Mouse (Mus musculus) macrophage (primary cell): ENCODE results near the gene Fnbp1. TPM values are rescaled to one million over a fixed set of nuclear protein-coding genes. Genes with fewer than 3 reads are reported as not detected.

ENCODE experiments used
- H3K27ac ChIP-seq: fragments of 350-480 bp; formaldehyde crosslinking; 2 replicates; pipeline ENCODE4 v1.9.0; 2021
- H3K36me3 ChIP-seq: fragments of 350-480 bp; formaldehyde crosslinking; 2 replicates; pipeline ENCODE4 v1.9.0; 2021; ENCODE audit errors: inconsistent target
- H3K4me3 ChIP-seq: fragments of 350-480 bp; formaldehyde crosslinking; 2 replicates; pipeline ENCODE4 v1.9.0; 2021; ENCODE audit errors: inconsistent target
- H3K79me2 ChIP-seq: fragments of 350-480 bp; formaldehyde crosslinking; 2 replicates; pipeline ENCODE4 v1.9.0; 2021; ENCODE audit errors: inconsistent target
- WGBS: methylation state at CpG from one replicate; pipeline ENCODE4 v1.1.7; 2026; ENCODE audit warnings: inconsistent platforms; ENCODE audit not compliant: missing documents; 5-methylcytosine and 5-hydroxymethylcytosine counted together
- polyA plus RNA-seq: library from polyadenylated mRNA; stranded (reverse); fragments of 250-400 nt; gene quantifications from 3 replicates; pipeline ENCODE4 v1.2.4, GENCODE M21; 2018; ENCODE audit warnings: inconsistent platforms

Gene Fnbp1
- polyA plus RNA-seq, 1 experiment from 2014 or later, result 118 TPM

DNA sequence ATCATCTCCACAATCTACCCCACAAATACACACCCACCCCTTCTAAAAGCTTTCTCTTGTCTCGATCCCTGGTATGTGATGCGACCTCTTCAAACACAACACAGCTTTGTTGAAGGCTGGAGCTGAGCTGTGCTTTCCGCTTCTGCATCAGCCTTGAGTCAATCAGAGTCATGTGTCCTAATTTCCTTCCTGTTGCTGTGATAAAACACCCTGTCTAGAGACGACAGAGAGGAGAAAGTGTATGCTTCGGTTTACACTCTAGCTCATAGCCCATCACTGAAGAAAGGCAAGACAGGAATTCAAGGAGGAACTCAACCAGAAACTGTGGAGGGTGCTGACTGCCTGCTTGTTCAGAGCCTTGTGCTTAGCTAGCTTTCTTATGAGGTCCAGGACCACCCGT lies 33.6 kb downstream of the Fnbp1 start:
- Histone ChIP-seq H3K79me2 (peaks cover 99% of the 10 kb centered on the region), H3K36me3 (peaks cover 12% of the 10 kb centered on the region; the same call in 1 of the 2 replicates), H3K27ac (peak overlapping the region; percentile 94), H3K4me3 (peak overlapping the region; percentile 8; the same call in 1 of the 2 replicates)
- WGBS, result 11% methylated on average over 6 of the region's 6 CpGs

DNA sequence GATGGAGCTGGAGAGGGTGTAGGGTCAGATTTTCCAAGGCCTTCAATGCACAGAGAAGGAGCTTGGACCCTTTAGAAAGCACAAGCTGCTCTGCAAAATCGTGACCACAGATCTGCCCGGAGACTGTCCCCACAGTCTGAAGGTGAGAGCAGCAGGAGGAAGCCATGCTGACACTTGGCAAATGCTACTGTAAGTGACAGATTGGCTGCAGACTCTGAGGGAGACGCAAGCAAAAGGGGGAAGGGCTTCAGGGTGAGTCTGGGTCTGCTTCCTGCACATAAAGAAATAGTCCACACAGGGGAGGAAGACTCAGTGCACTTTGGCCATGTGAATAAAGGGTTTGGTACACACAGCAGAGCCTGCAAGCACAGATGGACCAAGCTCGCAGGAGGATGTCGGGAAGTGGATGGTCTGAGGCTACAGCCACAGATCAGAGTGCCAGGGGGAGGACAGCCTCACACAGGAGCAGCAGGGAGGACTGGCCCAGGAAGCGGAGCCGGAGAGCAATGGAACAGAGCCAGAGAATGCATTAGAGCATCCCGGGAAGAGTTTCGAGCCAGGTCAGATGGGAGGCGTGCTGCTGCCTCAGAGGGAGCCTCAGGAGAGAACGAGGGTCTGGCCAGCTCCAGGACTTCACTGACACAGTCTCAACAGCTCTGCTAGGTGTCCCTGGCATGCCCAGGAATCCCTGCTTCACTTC lies 35.0 kb downstream of the Fnbp1 start:
- peaks cover 16% of the 10 kb centered on the region; the same call in 1 of the 2 replicates for H3K36me3 ChIP-seq

DNA sequence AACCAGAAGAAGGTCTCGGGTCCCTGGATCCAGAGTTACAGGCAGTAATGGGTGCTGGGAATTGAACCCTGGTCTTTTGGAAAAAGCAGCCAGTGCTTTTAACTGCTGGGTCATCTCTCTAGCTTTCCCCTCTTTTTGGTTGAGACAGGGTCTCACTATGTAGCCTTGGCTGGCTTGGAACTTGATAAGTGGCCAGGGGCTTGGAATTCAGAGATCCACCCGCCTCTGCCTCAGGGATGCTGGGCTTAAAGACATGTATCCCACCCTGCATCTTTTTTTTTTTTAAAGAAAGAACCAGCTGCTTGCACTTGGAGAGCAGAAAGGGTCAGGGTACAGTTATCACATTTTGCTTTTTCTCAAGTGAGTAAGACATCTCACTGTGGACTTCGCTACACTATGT lies 35.8 kb downstream of the Fnbp1 start:
- Histone ChIP-seq H3K27ac (no peak overlapping the region), H3K36me3 (peaks cover 24% of the 10 kb centered on the region; the same call in 1 of the 2 replicates), H3K4me3 (no peak overlapping the region), H3K79me2 (peaks cover 99% of the 10 kb centered on the region)
- WGBS, result 98% methylated on average over 3 of the region's 3 CpGs

More for the DNA sequence above, 35.0 kb downstream of the Fnbp1 start:
- peak overlapping the region; percentile 94 for H3K27ac ChIP-seq
- no peak overlapping the region for H3K4me3 ChIP-seq
- H3K79me2 ChIP-seq, result peaks cover 99% of the 10 kb centered on the region
- WGBS, result 69% methylated on average over 11 of the region's 11 CpGs

DNA sequence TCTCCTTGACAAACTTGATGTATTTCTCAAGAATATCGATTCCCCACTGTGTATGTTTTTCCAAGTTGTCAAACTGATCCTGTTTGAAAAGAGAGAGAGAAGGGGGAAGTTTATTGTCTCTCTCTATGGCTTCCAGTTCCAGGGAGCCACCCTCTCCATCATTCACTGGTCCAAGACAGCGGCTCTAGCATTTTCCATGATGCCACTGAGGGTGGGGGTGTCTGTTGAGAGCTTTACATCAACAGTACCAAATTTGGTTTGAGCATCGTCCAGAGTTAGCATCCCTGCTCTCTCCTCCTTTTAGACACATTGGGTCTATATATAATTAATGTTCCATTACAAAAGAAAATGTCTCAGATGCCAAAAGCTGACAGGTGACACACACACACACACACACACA lies 36.5 kb downstream of the Fnbp1 start:
- no peak overlapping the region for H3K27ac ChIP-seq
- WGBS, result 95% methylated on average over 3 of the region's 3 CpGs

DNA sequence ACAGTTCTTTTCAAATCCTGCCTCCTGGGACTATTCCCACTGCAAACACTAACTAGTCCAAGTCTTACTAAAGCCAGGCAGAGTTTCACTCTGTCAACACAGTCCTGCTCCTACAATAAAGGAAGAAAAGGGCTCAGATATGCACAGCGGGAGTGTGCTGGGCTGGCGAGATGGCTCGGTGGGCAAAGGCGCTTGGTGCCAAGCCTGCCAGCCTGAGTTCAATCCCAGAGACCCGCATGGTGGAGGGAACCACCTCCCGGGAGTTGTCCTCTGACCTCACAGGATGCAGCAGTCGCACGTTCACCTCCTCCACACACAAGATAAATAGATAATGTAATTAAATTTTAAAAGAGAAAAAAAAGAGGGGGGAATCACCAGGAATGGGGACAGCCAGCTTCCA lies 38.5 kb downstream of the Fnbp1 start:
- 96% methylated on average over 8 of the region's 8 CpGs for WGBS
- Histone ChIP-seq H3K4me3 (no peak overlapping the region), H3K79me2 (peaks cover 99% of the 10 kb centered on the region), H3K36me3 (peaks cover 42% of the 10 kb centered on the region; the same call in 1 of the 2 replicates), H3K27ac (no peak overlapping the region)

More for the DNA sequence above, 36.5 kb downstream of the Fnbp1 start:
- no peak overlapping the region for H3K4me3 ChIP-seq
- H3K79me2 ChIP-seq, result peaks cover 98% of the 10 kb centered on the region
- H3K36me3 ChIP-seq, result peaks cover 27% of the 10 kb centered on the region; the same call in 1 of the 2 replicates

DNA sequence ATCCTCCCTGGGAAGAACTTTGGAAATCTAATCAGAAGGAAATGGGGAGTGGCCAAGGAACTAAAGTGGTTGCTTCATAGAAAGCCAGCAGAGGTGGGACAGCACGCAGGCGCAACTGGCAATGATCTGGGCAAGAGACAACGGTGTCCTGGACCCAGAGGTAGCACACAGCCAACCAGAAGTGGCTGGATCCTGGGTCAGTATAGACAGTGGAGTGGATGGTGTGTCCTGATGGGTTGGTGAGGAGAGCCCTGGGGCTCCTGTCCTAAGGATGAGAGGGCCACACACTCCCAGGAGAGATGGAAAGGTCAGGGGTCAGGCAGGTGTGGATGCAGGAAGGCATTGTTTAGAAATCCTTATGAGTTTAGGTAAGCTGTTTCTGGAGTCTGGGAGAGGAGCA lies 40.5 kb downstream of the Fnbp1 start:
- Histone ChIP-seq H3K36me3 (peaks cover 45% of the 10 kb centered on the region), H3K27ac (no peak overlapping the region)

DNA sequence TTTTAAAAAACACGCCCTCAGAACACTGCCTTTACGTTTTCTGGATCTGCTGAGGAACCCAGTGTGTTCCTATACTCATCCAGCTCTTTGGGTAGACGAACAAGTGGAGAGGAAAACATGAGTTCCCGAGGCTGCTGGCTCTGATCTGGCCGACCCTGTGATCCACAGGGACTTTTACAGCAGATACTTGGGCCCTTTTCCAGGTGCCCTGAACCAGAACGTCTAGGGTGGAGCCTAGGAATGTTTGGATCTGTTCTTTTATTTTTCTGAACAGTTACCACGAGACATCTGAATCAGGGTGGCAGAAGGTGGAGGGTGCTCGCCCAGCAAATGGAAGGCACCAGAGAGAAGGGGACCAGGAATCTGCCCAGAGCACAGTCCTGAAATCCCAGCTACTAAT lies 42.7 kb downstream of the Fnbp1 start:
- no peak overlapping the region for H3K4me3 ChIP-seq
- H3K79me2 ChIP-seq, result peaks cover 99% of the 10 kb centered on the region
- H3K27ac ChIP-seq, result no peak overlapping the region
- peaks cover 66% of the 10 kb centered on the region for H3K36me3 ChIP-seq
- WGBS, result 94% methylated on average over 8 of the region's 8 CpGs

More for the DNA sequence above, 40.5 kb downstream of the Fnbp1 start:
- 100% methylated on average over 3 of the region's 3 CpGs for WGBS
- H3K79me2 ChIP-seq, result peaks cover 99% of the 10 kb centered on the region
- no peak overlapping the region for H3K4me3 ChIP-seq

DNA sequence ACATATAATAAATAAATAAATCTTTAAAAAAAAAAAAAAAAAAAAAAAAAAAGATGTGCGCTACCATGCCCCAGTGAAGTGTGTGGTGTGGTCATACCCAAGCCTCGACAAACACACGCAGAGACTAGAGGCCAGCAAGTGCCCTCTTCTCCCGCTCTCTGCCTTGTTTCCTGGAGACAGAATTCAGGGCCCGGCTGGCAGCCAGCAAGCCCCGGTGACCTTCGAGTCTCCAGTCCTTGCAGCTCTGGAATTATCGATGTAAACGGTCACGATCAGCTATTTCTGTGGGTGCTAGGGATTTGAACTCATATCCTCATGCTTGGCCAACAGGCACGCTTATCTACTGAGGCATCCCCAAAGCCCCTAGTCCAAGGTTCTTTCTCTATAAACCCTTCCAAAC lies 43.2 kb downstream of the Fnbp1 start:
- H3K4me3 ChIP-seq, result no peak overlapping the region
- no peak overlapping the region for H3K27ac ChIP-seq
- peaks cover 68% of the 10 kb centered on the region for H3K36me3 ChIP-seq
- H3K79me2 ChIP-seq, result peaks cover 99% of the 10 kb centered on the region
- 94% methylated on average over 4 of the region's 11 CpGs for WGBS

DNA sequence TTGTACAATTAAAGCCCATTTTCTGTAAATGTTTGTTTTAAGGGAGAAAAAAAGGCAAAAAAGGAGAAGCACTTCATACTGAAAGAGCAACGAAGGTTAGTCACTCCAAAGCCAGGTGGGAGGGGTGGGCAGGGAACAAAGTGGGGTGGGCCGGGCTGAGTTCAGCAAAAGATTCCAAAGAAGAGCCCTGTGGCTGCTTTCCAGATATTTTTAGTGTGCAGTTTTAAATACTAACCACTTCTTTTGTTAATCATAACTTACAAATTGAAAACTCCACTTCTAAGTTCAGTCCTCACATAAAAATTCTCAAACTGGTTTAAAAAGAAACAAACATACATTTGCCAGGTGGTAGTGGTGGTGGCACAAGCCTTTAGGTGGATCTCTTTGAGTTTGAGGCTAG lies 44.5 kb downstream of the Fnbp1 start:
- H3K36me3 ChIP-seq, result peaks cover 59% of the 10 kb centered on the region
- 33% methylated on average over 2 of the region's 2 CpGs for WGBS
- H3K27ac ChIP-seq, result no peak overlapping the region
- H3K79me2 ChIP-seq, result peaks cover 99% of the 10 kb centered on the region
- H3K4me3 ChIP-seq, result no peak overlapping the region

DNA sequence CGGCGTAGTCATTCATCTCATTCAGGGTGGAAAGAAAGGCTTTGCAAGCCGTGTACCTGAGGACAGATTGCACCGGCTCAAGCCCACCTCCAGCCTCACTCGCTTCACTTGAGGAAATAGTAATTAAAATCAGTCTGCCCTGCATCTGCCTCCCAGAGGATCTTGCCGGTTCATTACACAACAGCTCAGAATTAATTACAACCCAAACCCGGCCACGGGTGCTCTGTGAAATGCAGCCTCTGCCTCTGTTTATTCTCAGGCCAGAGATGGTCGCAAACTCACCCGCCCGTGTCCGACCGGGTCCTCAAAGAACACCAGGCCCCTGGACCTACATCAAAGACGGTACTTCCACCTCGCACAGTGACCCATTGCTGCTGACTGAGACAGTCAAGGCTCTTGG lies 45.7 kb downstream of the Fnbp1 start:
- Histone ChIP-seq H3K4me3 (no peak overlapping the region), H3K79me2 (peaks cover 99% of the 10 kb centered on the region), H3K27ac (no peak overlapping the region), H3K36me3 (peaks cover 48% of the 10 kb centered on the region)
- 92% methylated on average over 15 of the region's 15 CpGs for WGBS

DNA sequence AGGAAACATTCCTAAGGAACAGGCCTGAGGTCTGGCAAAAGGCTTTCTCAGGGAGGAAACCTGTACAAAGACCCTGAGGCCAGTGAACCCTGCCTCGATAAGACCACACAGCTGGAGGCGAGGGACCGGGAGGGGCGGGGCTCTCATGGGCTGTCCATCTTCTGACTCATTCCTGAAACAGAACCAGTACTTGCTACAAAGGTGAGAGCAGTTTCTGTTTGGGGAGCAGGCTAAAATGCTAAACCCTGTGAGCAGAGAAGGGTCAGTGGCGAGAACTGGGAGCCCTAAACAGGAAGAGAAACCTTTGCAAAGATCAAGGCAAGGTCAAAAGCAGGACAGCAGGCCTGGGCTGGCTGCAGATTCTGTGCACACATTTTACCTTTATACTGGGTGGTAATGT lies 47.2 kb downstream of the Fnbp1 start:
- H3K79me2 ChIP-seq, result peaks cover 100% of the 10 kb centered on the region
- peaks cover 45% of the 10 kb centered on the region for H3K36me3 ChIP-seq
- H3K4me3 ChIP-seq, result no peak overlapping the region
- no peak overlapping the region for H3K27ac ChIP-seq
- WGBS, result 68% methylated on average over 5 of the region's 5 CpGs

DNA sequence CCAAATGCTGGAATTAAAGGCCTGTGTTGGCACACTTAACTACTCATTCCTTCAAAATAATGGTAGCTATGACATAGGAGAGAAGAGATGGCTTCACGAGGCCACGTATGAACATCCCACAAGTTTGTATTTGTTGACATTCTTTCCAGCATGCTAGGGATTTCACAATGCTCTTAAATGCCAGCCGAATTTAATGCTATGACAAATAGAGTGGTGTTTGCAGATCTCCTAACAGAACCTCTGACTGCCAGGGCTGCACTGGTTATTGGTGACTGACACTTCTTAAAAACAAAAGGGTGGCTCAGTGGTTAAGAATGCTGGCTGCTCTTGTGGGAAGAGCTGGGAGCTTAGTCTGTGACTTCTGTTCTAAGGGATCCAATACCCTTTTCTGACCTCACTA lies 48.9 kb downstream of the Fnbp1 start:
- no peak overlapping the region for H3K4me3 ChIP-seq
- H3K36me3 ChIP-seq, result peaks cover 38% of the 10 kb centered on the region
- WGBS, result 100% methylated on average over 3 of the region's 3 CpGs
- H3K79me2 ChIP-seq, result peaks cover 85% of the 10 kb centered on the region
- H3K27ac ChIP-seq, result no peak overlapping the region

DNA sequence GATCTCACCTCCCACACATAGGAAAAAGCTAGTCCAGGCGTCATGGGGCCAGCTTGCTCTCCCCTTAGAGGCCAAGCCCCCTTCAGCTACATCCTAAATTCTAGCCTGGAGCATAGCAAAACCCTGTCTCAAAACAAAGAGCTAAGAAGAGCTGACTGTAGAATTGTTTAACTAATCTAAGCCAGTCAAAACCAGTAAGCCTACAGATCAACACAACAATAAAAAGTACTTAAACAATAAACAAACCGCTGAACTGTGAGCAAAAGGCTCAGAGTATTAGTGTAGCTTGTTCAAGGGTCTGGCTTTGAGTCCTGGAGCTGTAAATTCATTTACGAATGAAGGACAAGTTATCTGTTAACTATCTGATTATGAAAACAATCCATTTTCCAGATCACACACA lies 50.6 kb downstream of the Fnbp1 start:
- Histone ChIP-seq H3K4me3 (no peak overlapping the region), H3K79me2 (peaks cover 78% of the 10 kb centered on the region), H3K27ac (no peak overlapping the region), H3K36me3 (peaks cover 34% of the 10 kb centered on the region)
- WGBS, result 96% methylated on average over 3 of the region's 3 CpGs

DNA sequence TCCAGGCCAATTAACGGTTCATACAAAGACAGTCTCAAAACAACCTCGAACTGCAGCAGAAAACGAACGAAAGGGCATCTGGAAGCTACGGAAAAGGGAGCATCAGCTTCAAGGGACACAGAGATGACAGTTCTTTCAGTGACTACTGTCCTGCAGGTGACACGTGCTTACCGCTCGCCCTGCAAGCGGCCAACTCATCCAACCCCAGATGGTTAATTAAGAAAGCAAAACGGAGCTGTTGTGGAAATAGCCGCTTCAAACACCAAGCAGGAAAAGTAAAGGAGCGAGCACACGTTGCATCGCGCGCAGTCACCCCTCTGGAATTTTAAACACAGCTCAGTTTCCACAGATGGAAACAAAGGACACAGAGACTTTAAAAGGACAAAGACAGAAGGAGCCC lies 52.2 kb downstream of the Fnbp1 start:
- Histone ChIP-seq H3K79me2 (peaks cover 76% of the 10 kb centered on the region), H3K27ac (peak overlapping the region; percentile 92), H3K4me3 (no peak overlapping the region), H3K36me3 (peaks cover 19% of the 10 kb centered on the region; the same call in 1 of the 2 replicates)
- WGBS, result 97% methylated on average over 16 of the region's 16 CpGs

DNA sequence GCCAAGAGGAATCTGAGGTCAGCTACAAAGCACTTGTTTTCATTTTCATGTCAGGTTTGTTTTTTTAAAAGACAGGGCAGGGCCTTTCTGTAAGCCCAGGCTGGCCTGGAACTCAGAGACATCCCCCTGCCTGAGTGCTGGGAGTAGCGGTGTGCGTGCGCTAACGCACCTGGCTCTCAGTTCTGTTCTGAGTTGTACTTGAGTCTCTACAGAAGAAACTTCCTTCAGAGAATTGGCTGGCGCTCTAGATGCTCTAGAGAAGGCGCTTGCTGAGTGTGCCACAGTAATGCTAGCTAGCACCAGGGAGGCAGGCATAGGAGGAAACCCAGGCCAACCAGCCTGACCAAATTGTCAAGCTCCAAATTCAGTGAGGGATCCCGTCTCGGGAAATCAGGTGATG lies 52.9 kb downstream of the Fnbp1 start:
- peak overlapping the region; percentile 92 for H3K27ac ChIP-seq
- H3K79me2 ChIP-seq, result peaks cover 73% of the 10 kb centered on the region
- H3K36me3 ChIP-seq, result peaks cover 12% of the 10 kb centered on the region; the same call in 1 of the 2 replicates
- no peak overlapping the region for H3K4me3 ChIP-seq
- WGBS, result 81% methylated on average over 8 of the region's 8 CpGs
